Mouse (Mus musculus): ENCODE results near the gene Slc9c1. TPM values are rescaled to one million over a fixed set of nuclear protein-coding genes. Genes with fewer than 3 reads are reported as not detected.

Gene Slc9c1
- total RNA-seq, 2 experiments from 2014 or later = not detected

DNA sequence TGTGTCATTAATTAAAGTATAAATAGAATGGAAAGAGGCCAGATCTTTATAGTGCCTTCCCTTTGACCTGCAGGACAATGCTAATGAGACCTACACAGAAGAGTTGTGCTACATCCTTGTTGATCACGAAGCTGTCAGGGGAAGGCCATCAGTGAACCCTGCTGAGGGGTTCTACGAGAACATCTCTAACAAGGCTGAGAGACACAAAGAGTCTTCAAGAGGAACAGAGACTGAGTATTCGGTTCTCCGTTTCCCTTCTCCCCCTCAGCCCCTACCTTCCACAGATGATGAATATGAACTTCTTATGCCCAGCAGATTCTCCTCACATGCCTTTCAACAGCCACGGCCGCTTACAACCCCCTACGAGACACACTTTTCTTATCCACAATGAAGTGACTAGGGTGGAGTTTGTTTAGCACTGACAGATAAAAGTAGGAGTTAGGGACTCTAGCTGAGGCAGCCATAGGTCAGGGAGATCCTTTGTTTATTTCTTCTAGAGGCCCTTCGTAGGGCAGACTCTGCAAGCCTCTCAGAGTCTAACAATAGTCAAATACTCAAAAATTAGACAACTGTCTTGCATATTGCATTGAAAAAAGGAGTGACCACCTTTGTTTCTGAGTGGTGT, 84.8 kb downstream of the Slc9c1 start:
- no peak for DNase-seq (ENCODE audit: extremely low spot score in 1 of 2, low spot score in 2 of 2)

DNA sequence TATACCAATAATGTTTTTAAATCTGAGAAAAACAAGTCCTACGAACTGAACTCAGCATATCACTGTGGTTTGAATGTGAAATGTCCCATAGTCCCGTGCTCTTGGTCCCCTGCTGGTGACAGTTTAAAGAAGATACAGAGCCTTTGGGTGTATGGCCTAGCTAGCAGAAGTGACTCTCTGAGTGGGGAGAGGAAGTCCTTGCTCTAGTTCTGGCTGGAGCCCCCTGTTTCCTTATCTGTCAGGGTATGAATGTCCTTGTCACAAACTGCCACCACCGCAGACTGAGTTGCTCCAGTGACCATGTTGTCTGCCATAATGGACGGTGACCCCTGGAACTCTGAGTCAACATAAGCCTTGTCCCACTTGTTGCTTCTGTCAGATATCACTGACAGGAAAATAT, 88.1 kb downstream of the Slc9c1 start:
- intact Hi-C loops (cut with DNase I) = no loop called here
- DNase-seq (ENCODE audit: extremely low spot score in 1 of 2, low spot score in 2 of 2) = no peak

More for the DNA sequence above, 84.8 kb downstream of the Slc9c1 start:
- intact Hi-C loops (cut with DNase I) = no loop called here

DNA sequence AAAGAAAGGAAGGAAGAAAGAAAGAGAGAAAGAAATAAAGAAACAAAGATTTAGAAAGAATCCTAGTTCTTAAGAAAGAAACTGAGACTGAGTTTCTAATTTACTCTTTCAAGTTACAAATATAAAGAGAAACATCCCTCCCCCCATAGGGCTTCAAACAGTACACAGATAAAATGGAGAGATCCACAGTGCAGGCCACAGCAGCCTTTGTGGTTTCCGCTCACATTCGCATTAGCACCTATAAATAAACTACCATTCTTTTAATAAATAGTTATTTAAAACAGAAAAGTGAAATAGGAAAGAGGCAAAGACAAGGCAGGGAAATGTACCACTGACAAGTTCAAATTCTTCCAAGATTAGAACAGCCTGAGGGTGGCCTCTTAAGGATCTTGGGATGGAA, 89.7 kb downstream of the Slc9c1 start:
- intact Hi-C loops (cut with DNase I) = no loop called here

DNA sequence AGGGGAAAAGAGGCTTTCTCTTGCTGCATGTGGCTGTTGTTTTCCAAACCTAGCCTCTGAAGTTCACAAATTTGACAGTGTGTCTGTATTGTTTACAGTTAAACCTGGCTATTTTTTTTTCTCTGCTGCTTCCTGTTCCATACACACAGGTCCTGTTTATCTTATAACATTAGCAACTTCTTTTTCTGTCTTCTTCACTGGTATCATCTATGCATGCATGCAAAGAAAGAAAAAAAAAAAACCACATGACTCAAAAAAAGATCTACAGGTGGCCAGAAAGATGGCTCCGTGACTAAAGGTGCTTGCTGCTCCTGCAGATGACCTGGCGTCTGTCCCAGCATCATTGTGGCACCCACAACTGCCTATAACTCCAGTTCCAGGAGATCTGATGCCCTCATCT, 90.2 kb downstream of the Slc9c1 start:
- intact Hi-C loops (cut with DNase I) = no loop called here

More for the DNA sequence above, 89.7 kb downstream of the Slc9c1 start:
- DNase-seq (ENCODE audit: extremely low spot score in 1 of 2, low spot score in 2 of 2) = no peak

DNA sequence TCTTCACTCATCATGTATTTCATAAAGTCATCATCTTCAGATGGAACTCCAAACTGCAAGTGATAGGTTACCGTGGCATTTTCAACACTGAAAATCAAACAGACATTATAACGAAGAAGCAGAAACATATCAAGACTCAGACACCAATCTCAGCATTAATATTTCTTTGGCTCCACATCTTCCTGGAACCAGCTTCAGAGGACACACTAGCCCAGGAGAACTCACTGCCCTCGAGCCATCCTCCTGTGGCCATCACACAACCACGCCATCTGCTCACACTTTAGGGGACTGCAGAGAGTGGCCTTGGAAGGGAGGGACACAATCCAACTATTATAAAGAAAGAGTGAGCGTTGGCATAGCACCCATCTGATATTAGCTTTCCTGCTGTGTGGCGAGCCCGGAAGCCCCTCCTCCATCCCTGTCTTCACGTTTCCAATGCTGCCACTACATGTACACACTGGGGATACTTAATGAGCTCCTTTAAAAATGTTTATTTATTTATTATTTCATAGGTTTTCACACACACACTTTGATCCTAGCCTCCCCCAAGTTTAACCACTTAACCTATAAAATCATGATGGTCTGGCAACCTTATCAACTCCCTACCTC, 94.5 kb downstream of the Slc9c1 start:
- DNase-seq (ENCODE audit: extremely low spot score in 1 of 2, low spot score in 2 of 2) = no peak
- intact Hi-C loops (cut with DNase I) = loop anchor here (5.0 kb wide), 1 partner anchor 432 kb away; no protein-coding TSS in a partner anchor

More for the DNA sequence above, 90.2 kb downstream of the Slc9c1 start:
- DNase-seq (ENCODE audit: extremely low spot score in 1 of 2, low spot score in 2 of 2) = no peak

DNA sequence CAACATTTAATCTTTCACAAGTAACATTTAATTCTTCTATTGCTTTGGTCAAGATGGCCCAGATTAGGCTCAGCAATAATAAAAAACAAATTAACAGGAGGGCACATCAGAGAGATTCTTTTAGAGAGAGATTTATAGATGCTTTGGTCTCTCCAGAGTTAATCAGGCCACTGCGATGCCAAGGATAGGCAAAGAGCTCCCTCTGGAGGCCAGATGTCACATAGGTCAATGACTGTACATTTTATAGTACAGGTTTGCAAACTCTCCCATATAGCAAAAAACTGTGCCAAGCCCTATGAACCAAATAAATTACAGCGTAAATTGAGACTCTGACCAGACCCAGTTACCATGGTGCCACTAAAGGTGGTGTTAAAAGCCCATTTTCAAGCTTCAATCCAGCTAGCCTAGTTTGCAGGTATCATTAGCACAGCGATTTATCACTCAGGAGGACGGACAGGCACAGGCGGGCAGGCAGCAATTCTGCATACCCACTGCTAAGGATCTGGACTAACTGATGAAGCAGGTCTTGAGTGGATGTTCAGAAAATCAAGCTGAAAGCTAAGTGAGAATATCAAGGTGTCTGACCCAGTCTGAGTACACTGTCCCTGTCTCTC, 95.3 kb downstream of the Slc9c1 start:
- intact Hi-C loops (cut with DNase I) = loop anchor here (5.0 kb wide), 1 partner anchor 433 kb away; no protein-coding TSS in a partner anchor

DNA sequence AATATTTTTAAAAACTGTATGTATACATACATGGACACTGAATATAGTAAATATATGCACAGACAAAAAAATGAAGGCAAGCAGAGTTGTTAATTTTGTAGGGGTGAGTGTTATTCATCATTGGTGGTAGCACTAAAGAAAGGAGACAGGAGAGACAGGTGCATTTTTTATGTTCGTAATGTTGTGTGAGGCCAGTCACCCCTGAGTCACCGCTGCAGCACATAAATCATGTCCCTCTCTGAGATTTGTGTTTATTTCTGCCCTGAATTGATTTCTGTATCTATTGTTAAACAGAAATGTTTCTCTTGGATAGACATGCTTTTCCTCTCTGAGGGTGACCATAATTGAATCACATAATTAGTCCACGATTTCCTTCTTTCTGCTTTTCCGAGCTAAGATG, 97.3 kb downstream of the Slc9c1 start:
- intact Hi-C loops (cut with DNase I) = loop anchor here (5.0 kb wide), 1 partner anchor 435 kb away; no protein-coding TSS in a partner anchor
- no peak for DNase-seq (ENCODE audit: extremely low spot score in 1 of 2, low spot score in 2 of 2)

More for the DNA sequence above, 95.3 kb downstream of the Slc9c1 start:
- peak; percentile 48 to 56 for DNase-seq (ENCODE audit: extremely low spot score in 1 of 2, low spot score in 2 of 2)

DNA sequence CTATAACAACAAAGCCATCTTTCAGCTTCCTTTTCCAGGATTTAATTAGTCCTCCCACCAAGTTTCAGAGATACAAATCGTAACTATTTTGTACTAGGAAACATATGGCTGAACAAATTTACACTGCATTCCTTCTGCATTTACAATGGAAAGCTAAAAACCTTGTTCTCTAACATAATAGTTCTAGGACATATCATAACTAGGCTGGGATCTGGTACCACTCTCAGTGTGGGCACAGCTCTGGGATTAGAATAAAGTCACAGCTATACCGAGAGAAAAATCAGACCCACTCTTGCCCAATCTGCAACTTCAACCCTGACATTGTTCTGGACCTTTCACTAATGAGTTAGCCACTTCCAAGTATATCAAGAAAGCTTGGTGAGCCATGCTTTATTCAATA, 100.7 kb downstream of the Slc9c1 start:
- DNase-seq (ENCODE audit: extremely low spot score in 1 of 2, low spot score in 2 of 2) = no peak
- intact Hi-C loops (cut with DNase I) = no loop called here

DNA sequence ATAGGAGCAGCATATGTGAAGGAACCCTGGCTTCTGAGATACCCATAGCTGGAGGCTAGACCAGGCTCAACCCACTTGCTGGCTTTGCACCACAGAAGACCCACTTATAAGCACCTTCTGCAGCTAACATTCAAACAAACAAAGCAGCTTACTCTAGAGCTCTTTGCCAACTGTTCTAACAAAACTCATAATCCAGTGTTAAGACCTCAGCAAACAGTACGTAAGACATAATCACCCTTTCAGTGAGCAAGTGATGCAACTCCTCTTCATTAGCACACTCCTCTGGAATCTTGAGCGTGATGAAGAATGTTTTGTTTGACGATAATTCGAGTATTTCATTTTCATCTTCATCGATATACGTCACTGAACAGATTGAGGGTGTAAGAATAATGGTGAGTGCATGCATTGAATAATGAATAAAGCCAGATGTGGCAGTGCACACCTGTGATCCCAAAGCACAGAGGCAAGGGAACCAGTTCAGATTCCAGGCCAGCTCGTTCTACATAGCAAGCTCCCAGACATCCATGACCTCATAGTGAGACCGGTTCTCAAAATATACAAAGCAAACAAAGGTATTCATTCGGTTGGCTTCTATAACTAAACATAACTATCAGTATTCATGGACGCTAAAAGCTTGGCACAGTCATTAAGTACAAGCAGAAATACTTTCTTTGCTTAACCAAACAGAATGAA, 105.1 kb downstream of the Slc9c1 start:
- DNase-seq (ENCODE audit: extremely low spot score in 1 of 2, low spot score in 2 of 2) = no peak
- intact Hi-C loops (cut with DNase I) = no loop called here

DNA sequence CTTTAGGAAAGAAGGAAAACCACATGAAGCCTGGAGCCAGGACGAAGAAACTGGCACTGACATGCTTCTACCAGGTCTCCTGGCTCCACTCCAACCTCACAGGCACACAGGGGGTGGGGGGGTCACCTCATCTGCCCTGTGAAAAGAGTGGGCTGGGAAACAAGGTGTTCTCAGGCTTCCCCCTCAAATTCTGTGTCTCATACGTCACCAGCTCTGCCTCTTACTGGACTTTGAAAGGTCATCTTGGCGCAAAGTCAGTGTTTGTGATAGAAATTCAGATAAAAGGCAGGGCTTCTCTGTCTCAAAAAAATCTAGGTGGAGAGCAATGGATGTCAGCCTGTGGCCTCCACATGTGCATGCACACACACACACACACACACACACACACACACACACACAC, 106.2 kb downstream of the Slc9c1 start:
- intact Hi-C loops (cut with DNase I) = no loop called here
- no peak for DNase-seq (ENCODE audit: extremely low spot score in 1 of 2, low spot score in 2 of 2)

DNA sequence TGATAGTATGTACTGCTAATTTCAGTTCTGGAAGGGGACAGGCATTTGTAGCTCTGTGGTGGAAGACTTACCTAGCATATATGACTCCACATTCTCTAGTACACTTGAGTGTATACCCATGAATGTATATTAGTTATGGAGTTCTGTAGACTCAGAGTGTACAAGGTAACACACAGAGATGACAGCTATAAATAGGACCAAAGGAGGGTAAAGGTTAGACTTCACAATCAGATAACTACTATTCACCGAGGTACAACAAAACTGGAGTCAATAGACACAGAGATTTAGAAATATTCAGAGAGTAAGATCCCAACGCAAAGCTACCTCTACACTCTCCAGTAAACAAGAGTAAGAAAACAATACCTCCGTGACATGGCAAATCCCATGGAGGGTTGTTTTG, 108.8 kb downstream of the Slc9c1 start:
- intact Hi-C loops (cut with DNase I) = no loop called here
- DNase-seq (ENCODE audit: extremely low spot score in 1 of 2, low spot score in 2 of 2) = no peak

DNA sequence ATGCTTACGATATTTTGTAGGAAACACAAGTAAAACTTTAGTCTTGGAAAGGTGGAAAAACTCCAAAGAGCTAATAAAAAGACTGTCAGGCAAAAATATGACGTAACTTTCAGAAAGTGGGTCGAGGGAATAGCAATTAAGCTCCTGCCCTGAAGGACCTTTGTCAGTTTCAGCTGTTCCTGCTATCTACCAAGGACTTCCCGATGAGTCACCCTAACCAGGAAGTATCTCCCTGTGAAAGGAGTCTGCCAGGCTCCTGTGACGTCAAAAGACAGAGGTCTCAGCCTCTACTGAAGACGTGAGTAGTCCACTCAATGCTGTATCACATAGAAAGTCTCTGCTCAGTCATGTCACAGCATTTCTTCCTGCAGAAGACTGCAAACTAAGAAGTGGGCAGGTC, 109.3 kb downstream of the Slc9c1 start:
- intact Hi-C loops (cut with DNase I) = no loop called here
- DNase-seq (ENCODE audit: extremely low spot score in 1 of 2, low spot score in 2 of 2) = no peak

DNA sequence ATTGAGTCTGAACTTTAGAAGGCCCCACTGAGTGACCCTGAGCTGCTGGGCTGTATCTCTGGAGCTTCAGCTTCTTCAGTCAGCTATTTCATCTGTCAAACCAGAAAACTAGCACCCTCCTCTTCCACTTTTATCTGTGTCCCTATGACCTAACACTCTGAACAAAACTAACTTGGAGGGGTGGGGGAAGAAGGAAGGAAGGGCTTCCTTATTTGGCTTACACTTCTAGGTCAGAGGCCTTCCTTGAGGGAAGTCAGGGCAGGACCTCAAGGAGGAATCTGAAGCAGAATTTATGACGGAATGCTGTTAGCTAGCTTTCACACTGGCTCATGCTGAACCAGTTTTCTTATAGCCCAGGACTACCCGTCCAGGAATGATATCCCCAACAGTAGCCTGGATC, 116.4 kb downstream of the Slc9c1 start:
- intact Hi-C loops (cut with DNase I) = no loop called here
- DNase-seq (ENCODE audit: extremely low spot score in 1 of 2, low spot score in 2 of 2) = no peak

DNA sequence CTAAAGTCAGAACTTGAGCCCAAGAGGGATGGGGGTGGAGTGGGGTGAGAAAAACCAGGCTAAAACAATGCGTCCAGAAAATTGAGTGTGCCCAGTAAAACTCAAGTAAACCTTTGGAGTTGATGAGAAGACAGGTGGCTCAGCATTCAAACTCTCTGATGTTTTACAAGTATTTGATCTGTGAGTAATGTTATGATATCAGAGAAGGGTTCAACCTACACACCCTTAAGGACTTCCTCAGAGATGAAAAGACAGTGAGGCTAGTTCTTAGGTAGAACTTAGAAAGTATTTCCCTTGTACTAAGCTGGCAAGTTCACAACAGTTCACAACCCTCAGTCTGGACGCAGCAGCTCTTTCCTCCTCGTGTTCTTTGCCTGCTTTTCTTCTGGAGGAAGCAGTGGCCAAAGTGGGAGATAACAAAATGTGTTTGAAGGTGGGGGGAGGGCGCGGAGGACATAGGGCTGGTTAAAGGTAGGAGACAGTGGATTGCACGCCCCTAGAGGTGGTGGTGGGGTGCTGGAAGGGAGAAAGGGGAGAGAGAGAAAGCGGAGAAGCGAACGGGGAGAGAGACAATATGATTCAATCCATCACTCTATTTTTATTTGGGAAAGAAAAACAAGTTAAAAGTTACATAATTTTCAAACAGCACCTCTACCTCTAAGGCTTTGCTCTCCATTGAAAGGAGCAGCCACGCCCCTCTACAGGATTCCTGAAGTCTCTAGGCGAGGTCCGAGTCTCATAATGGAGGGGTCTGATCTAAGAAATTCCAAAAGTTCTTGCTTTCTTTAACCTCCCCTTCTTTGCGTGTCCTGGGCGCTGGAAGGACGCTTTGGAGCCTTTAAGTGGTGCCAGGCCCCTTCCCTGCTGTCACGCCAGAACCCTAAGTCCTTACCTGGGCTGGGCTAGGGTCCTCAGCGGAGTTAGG, 118.2 kb downstream of the Slc9c1 start:
- no peak for DNase-seq (ENCODE audit: extremely low spot score in 1 of 2, low spot score in 2 of 2)
- intact Hi-C loops (cut with DNase I) = no loop called here

DNA sequence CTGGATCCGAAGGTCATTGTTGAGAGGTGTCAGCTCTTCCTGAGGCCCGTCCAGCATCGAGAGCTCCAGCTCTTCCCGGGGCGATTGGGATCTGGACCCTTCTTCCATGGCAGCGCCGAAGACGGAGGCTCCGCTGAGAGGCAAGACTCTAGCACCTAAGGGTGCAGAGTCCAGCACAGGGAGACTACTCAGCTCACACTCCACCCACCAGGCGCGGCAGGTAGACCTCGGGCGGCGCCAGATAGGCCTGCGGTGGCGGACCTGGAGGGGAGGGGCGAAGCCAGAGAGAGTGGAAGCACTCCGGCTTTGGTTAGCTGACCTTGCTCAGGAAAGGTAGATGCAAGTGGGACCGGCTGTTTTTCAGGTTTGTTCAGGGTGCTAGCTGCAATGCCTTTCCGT, 118.8 kb downstream of the Slc9c1 start, which contains the start of gene BC016579:
TSS of gene BC016579 (minus strand) at position 135 of the 399 bp plus-strand sequence.
- intact Hi-C loops (cut with DNase I) = no loop called here
- peak in 1 of 2 experiments; percentile 23 for DNase-seq (ENCODE audit: extremely low spot score in 1 of 2, low spot score in 2 of 2)

DNA sequence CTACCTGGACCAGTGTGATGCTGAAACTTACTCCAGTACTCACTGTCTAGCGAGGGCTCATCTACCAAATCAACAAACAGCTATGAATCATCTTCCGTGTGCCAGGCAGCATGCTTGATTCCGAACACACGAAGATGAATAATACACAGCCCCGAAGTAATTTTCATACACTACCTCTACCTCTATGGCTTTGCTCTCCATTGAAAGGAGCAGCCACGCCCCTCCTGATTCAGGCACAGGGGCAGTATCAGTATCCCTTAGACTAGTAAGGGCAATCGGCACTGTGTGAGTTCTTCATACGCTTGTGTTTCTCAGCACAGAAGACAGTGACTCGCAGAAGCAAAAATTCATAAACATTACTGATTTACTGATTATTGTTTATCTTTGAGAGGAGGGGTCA, 119.4 kb downstream of the Slc9c1 start:
- no peak for DNase-seq (ENCODE audit: extremely low spot score in 1 of 2, low spot score in 2 of 2)
- intact Hi-C loops (cut with DNase I) = no loop called here

Data from left cerebral cortex, postnatal 10 days (tissue).